Mouse (Mus musculus) heart, postnatal 14 days (tissue): ENCODE data around the gene Crcp. TPM values are rescaled to one million over a fixed set of nuclear protein-coding genes. Genes with fewer than 3 reads are reported as not detected.
A peak's percentile ranks its signal among the peaks of the same experiment; 100 is the strongest.

Experiments used
- DNase-seq, 2 experiments: peaks; one replicate each; pipeline ENCODE4 v3.0.0; 2021 to 2022
- intact Hi-C: fragments of 180-260 bp; cut with DNase I; formaldehyde crosslinking; loops from one replicate; pipeline ENCODE4 v1.15.1; 2025
- total RNA-seq, 2 experiments: library from RNA; stranded (reverse); gene quantifications; 2 replicates each; pipeline ENCODE4 v1.2.3; 2021

Crcp gene
- total RNA-seq, 2 experiments from 2014 or later = 11.4 to 11.9 TPM

DNA sequence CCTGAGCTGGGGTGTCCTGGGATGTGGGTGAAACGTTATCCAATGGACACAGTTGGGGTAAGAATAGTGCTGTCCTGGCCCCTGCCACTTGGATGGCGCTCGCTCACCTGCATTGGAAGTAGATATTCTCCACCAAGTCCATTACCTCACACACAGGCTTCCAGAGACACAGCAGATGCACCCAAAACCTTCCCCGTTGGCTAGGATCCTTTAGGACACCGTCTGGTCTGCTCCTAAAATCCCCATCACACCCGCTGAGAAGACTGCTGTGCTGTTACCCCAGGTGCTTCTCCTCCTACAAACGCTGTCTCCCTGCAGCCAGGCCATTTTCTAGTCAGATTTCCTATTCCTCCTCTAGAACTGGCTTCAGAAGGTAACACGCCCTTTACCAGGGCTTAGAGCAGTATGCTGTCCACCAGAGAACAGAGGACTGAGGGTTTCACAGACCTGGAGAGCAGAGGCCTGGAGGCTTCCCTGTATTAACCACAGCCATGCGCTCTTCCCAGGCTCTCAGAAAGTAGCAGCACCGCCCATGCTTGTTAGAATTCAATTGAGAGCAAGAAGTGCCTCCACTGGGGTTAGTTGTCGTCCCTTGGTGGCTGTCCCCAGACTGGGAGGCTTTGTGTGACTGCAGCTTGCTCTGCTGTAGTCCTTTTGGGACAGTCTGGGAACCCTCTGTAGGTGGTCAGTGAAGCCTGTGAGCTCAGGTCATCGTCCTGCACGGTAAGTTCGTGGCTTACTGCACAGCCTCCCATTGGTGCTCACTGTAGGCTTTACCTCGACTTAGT is 22.2 kb downstream of the Crcp start:
- intact Hi-C loops = no loop called here
- no peak for DNase-seq

DNA sequence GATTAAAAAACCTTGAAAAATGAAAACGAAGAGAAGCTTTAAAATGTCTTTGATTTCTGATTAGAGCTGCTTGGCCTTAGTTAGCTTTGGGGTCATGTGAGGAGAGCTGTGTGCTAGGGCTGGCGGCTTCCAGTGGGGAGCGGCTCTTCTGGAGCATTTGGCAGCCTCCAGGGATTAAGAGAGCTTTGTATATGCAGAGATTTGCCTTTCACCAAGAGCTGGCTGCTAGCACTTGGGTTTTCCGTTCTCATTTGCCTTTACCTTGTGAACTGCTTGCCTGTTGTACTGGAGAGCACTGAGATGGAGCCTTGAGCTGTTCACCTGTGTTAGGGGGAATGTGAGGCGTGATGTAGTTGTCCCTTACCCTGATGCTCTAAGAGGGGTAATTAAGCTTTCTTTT is 23.4 kb downstream of the Crcp start:
- peak; percentile 31 to 37 for DNase-seq
- intact Hi-C loops = no loop called here

- intact Hi-C loops = no loop called here
- no peak for DNase-seq
Observed at GRCm38 (mm10) chr5:130052955-130053354, 23.9 kb downstream of the Crcp start.

DNA sequence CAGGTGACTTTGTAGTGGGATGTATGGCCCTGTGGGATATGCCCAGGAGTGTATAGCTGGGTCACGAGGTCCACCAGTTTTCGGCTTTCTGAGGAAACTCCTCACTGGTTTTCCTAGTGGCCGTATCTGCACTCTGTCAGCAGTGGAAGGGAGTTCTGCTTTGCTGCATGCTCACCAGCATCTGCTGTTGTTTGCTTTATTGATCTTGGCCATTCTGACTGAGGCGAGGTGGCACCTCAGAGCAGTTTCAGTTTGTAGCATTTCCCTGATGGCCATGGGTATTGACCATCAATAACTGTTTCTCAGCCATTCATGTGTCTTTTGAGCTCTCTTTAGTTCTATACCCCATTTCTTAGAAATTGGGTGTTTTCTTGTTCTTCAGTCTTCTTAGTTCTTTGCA is 26.6 kb downstream of the Crcp start:
- intact Hi-C loops = no loop called here
- DNase-seq = no peak

DNA sequence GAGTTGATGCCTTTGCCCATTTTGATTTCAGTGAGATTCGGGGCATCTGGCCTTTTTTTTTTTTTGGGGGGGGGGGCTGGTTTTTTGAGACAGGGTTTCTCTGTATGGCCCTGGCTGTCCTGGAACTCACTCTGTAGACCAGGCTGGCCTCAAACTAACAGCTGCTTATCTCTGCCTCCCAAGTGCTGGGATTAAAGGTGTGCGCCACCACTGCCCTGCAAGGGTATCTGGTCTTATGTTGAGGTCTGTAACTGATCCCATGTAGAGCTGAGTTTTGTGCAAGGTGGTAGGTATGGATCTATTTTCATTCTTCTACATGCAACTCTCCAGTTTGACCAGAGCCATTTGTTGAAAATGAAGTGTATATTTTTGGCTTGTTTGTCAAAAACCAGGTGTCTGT is 27.2 kb downstream of the Crcp start:
- DNase-seq = no peak
- intact Hi-C loops = no loop called here

- peak; percentile 48 to 59 for DNase-seq
- intact Hi-C loops = no loop called here
Observed at GRCm38 (mm10) chr5:130059413-130060328, 30.6 kb downstream of the Crcp start.

GRCm38 (mm10) chr5:130060329-130060665 is 31.2 kb downstream of the Crcp start:
- intact Hi-C loops = no loop called here
- no peak for DNase-seq

DNA sequence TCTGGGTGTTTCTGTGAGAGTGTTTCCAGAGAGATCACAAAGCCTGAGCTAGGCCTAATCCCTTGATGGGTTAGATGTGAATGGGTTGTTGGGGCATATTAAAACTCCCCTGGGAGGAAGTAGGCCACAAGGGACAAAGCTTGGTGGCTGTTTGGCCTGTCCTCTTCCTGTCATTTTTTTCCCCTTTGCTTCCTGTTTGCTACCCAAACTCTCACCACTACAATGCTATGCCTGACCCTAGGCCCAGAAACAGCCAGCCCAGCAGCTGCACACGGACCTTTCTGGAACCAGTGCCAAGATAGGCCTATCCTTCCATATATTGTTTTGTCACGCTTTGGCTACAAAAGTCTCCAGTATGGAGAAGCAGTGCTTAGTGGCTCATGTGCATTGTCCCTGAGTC is 33.0 kb downstream of the Crcp start:
- peak in 1 of 2 experiments; percentile 45 for DNase-seq
- intact Hi-C loops = no loop called here

DNA sequence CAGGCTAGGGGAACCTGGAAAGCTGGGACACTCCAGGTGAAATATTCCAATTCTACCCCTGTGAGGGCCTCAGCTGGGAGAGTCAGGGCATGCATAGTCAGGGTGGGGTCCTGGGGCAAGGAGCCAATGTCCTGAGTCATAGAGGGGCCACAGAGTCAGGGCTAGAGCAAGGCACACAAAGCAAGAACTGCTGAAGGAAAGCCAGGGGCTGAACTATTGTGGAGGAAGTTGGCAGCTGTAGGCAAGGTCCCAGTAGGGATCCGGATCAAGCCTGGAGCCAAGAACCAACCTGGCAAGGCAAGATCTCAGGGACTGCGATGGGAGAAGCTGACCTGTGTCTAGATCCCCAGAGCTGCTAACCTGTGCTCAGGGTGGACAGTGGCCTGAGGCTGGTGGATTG is 34.7 kb downstream of the Crcp start:
- intact Hi-C loops = no loop called here
- peak in 1 of 2 experiments; percentile 31 for DNase-seq

DNA sequence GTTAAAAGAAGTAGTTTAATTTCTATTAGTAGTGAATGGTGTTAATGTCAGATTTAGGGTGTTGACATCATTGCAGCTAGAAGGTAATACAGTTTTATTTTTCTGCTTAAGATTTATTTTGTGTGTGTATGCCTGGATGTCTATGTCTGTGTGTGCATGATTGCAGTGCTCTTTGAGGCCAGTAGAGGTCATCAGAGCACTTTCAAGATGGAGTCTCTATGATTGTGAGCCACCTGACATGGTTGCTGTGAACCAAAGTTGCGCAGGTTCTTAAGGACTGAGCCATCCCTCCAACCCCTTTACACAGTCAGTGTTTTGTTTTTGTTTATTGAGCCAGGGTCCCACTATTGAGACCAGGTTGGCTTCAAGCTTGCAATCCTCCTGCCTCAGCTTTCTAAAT is 36.5 kb downstream of the Crcp start:
- no peak for DNase-seq
- intact Hi-C loops = no loop called here

DNA sequence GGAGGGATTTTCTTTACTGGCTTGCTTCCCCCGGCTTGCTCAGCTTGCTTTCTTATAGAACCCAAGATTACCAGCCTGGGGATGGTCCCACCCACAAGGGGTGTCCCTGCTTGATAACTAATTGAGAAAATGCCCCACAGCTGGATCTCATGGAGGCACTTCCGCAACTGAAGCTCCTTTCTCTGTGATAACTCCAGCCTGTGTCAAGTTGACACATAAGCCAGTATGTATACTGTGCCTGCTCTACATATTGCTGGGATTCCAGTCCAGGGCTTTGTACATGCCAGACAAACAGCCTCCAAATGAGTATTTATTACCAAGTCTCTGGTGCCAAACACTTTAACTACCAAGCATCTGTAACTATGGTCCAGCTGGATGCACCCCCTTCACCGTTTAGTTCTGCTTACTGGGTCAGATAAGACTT is 38.8 kb downstream of the Crcp start:
- no peak for DNase-seq
- intact Hi-C loops = no loop called here

DNA sequence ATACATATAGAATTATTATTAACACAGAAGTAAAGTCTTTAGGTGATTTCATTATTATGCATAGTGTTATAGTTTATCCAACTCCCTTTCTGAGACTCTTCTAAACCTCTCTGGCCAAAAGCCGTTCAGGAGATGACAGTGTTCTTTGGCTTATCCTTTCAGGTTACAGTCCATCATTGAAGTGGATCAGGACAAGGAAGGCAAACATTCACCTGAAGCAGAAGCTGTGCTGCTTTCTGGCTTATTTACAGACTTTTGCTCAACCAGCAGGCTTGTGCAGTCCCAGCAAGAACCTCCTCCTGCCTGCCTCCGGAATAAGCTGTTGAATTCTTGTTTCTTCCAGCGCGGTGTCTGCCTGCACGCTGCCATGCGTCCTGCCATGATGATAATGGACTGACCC is 43.9 kb downstream of the Crcp start, which contains the start of gene Tpst1:
Tpst1 (plus strand) TSS at position 301 of the 400 bp plus-strand sequence.
- no peak for DNase-seq
- intact Hi-C loops = no loop called here

DNA sequence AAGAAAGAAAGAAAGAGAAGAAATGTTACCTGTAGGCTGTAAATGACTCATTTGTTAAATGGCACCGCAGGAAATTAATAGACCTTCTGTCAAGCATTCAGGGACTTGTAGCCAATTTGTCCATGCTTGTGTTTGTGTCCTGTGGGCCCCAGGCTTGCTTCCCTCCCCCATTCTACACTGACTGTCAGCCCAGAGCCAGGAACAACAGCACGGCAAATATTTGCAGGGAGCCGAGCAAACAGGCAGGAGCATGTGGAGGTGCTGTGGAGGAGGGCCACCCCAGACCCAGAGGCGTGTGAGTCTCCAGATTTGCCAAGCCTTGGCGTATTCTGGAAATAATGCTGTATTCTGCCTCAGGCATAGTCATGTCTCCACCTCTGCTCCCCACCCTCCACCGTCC is 45.4 kb downstream of the Crcp start:
- intact Hi-C loops = no loop called here
- no peak for DNase-seq

GRCm38 (mm10) chr5:130076396-130076795 is 47.3 kb downstream of the Crcp start:
- intact Hi-C loops = no loop called here
- peak in 1 of 2 experiments; percentile 48 for DNase-seq

DNA sequence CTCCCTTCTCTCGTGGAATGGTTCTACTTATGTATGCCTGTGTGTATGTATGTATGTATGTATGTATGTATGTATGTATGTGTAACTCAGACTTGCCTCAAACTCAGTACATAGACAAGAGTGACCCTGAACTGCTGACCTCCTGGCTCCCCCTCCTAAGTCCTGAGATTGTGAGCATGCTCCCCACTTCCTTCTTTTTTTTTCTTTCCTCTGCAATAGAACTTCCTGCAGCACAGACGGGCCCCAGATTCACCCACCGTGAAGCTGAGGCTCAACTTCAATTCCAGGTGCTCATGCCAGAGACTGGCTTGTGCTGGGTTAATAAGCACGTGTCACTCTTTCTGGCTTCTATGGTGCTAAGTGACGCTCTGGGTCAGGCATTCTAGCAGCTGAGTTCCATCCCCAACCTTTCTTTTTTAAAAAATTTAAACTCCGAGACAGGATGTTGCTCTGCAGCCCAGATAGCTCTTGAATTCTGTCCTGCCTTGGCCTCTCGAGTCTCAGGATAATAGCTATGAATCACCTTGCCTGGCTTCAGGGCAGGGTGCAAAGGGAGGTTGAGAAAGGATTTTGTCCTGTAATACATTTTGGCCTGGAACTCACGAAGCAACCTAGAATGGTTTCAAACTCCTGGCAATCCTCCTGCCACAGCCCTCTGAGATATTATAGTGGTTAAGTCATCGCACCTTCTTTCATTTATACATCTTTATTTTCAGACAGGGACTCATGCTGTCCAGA is 49.2 kb downstream of the Crcp start:
- DNase-seq = no peak
- intact Hi-C loops = no loop called here

DNA sequence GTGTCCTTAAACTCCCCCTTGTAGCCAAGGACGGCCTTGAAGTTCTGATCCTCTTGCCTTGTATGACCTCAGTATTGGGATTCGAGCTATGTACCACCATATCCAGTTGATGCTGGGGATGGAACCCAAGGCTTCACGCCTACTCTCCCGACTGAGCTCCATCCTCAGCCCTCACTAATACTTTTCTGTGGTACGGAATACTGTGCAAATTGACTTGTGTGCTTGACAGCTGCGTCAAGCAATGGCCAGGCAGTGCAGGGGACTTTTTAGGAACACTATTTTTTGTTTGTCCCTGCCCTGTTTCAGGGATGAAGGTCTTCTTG is 49.7 kb downstream of the Crcp start:
- no peak for DNase-seq
- intact Hi-C loops = loop anchor here (1.0 kb wide), 1 partner anchor 32 kb away; no protein-coding TSS in a partner anchor

DNA sequence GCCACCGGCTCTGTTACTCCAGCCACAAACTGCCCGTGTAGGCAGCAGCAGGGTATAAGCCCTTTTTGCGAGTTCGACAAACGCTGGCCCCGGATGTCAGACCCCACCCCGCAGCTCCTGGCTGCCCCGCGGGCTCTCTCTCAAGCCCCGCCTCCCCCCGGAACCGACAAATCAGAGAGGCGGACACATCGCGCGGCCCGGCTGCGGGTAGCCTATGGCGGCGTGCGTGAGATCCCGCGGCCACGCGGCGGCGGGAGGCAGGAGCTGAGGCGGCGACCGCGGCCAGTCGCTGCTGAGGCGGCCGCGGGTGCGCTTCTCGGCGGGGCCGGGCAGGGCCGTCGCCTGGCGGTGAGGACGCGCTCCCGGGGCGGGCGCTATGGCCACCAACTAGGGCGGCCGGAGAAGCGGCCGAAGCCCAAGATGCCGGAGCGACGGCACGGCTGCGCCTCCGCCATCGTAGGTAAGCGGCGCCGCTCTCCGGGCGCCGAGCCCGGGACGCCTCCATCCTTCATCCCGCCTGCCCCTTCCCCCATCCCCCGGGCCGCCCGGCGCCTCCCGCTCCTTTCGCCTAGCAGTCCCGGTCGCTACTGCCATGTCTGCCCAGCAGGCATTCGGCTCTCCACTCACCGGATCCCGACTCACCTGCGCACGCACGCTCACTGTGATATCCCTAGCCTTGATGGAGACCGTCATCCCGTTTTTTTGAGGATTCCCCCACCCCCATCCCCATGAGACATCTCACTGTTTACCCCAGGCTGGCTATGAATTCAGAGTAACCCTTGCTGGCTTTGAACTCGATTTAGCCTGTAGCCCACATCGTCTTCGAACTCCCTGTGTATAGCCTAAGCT is 50.3 kb downstream of the Crcp start:
- intact Hi-C loops = loop anchor here (1.0 to 5.0 kb wide), 3 partner anchors 33 to 58 kb away; no protein-coding TSS in a partner anchor
- peak; percentile 96 to 97 for DNase-seq

DNA sequence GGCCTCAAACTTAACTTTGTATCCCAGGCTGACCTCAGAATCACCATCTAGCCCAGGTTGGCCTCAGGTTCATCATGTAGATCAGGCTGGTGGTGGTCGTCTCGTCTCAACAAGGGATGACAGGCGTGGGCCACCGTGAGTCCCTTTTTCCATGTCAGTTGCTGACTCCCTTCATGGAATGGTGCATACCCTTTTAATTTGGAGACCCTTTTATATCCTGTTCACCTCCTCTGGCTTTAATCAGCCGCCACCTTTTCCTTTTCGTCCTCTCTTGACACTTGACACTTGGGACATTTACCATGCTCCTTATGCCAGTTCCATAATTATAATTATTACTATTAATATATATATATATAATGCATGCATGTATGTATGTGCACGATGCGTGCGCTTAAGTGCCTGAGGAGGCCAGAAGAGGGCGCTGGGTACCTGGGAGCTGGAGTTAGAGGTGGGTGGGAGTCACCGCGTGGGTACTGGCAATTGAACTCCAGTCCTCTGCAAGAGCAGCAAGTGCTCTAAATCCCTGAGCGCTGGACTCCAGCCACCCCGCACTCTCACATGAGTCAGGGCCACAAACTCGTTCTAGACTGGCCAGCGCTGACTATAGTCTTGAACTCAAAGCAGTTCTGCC is 51.1 kb downstream of the Crcp start:
- intact Hi-C loops = loop anchor here (5.0 kb wide), 2 partner anchors 37 to 57 kb away; no protein-coding TSS in a partner anchor
- no peak for DNase-seq

DNA sequence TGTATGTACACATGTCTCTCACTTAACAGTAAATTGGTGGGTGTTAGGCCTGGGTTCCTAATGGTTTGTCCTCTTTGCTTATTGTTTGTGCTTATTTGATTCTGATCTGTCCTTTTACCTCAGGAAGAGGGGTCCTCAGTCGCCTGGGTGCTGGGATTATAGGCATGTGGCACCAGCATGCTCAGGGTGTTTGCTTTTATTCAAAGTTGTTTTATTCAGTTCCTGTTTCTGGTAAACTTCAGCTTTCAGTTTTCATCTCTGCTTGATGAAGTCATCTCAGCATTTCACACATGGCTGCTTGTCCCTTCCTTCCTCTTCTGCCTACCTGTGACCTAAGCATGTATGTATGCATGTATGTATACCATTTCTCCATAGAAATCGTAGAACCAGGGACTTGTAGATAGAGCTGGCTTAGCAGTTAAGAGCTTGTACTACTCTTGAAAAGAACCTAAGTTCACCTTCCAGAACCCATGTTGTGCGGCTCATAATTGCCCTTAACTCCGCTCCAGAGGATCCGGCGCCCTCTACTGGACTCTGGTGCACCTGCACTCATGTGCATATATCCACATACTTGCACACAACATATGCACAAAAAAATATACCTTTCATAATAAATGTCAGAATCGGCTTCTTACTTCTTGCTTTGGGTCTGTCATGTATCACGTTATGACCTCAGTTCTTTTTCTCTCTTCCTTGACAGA is 52.2 kb downstream of the Crcp start:
- intact Hi-C loops = loop anchor here (5.0 kb wide), 2 partner anchors 36 to 56 kb away; no protein-coding TSS in a partner anchor

More for the DNA sequence above, 52.2 kb downstream of the Crcp start:
- DNase-seq = no peak
